Mouse (Mus musculus): ENCODE measurements around the gene Spout1.
"Not testable (repeated sequence)": the region's sequence is repeated elsewhere in the genome, so short reads cannot be mapped to it uniquely, and the experiment has no call there.

The Spout1 gene

DNA sequence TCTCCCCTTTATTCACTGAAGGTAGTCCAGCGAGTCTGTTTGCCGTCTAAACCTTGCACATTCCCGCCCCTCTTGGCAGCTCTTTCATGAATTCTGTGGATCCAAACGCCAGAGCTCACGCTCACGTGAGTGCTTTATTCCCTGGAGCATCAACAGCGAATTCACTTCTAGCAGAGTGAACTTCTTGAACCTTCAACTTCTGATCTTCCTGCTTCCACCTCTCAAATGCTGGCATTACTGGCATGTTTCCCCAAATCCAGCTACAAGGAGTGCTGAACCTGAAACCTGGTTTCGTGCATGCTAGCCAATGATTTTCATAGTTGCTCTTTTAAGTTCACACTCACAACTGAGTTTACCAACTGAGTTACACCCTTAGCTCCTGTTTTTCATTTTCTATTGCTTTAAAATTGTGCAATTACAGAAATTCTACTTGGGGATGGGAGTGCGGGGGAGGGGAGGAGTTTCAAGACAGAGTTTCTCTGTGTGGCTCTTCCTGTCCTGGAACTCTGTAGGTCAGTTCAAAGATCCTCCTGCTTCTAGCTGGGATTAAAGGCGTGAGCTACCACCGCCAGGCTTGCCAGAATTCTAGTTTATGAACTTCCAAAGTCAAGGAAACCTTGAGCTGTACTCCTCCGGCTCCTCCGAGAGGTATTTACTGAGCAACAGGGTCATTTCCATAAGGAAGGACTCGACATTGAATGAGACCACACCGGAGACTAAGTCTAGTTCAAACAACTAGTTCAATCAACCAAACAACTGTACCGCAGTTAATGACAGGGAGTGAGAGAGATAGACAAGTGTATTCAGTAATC, 45.3 kb downstream of the Spout1 start:
- in situ Hi-C loops (cut with MboI; ENCODE audit: low sequenced_read_pairs), result no loop called here

DNA sequence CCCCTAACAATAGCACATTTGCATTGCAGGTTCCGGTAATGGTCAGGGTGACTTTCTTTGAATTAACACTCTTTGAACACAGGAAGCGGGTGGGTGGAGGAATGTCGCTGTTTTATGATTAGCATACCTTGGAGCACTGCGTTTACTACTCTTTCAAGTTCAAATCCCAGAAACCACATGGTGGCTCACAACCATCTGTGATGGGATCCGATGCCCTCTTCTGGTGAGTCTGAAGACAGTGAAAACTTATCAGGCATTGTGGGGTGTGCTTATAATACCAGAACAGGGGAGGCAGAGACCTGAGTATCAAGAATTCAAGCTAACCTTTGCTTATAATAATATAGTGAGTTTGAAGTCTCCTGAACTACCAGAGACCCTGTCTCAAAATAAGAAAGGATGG, 47.0 kb downstream of the Spout1 start:
- in situ Hi-C loops (cut with MboI; ENCODE audit: low sequenced_read_pairs), result not testable (repeated sequence)

DNA sequence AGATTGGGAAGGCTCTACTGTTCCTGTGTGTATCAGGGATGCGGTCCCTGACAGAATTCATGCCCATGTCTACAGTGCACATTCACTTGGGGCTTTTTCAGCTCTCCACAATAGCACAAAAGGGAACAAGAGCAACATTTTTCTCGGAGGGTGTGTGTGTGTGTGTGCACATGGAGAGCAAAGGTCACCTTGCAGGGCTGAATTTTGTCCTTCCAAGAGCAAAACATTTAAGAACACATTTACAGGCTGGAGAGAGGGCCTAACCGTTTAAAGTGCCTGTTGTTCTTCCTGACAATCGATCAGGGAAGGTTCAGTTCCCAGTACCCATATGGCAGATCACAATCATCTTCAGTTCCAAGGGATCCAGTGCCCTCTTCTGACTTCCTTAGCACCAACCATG, 48.1 kb downstream of the Spout1 start:
- in situ Hi-C loops (cut with MboI; ENCODE audit: low sequenced_read_pairs), result no loop called here

DNA sequence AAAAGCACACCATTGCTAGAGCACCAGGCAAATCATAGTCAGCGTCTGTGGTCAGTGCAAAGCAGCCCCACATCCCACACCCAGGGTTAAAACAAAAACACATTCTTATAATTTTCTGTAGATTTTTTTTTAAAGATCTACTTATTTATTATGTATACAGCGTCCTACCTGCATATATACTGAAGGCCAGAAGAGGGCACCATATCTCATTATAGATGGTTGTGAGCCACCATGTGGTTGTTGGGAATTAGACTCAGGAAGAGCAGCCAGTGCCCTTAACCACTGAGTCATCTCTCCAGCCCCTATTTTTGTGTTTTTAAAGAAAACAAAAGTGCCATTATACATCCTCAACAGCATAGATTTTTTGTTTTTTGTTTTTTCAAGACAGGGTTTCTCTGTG, 49.5 kb downstream of the Spout1 start:
- in situ Hi-C loops (cut with MboI; ENCODE audit: low sequenced_read_pairs), result no loop called here

DNA sequence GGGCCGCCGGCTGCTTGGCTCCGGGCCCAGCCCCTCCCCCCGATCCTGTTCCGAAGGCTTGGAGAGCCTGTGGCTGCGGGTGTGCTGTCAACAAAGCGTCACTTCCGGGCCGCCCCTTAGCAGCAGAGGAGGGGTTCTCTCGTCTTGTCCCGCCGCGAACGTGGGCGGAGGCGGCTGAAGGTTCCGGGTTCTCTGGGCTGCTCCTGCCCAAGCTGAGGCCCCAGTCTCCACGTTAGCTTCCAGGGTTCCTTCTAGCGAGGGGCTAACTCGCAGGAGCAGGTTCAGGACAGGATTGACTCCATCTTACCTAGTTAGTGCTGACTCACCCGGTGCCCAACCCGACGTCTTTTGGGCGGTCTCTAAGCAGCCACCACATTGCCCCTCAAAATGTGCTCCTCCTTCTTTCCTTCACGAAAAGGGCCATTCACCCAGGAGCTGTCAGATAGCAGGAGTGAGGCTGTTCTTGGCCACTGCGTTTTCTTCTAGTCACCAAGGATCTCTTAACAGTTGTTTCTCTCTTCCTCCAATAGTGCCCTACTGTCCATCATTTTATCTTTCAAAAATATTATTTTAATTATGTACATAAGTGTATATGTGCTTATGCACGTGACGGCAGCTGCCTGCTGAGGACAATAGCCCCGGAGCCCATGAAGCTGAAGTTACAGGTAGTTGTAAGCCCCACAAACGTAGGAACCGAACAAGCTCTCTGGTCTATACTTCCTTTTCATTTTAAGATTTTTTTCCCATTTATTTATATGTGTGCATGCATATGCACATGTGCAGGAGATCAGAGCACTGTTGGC, 53.6 kb downstream of the Spout1 start, which contains the start of gene Zer1:
TSS of gene Zer1 (minus strand) at position 114 of the 803 bp plus-strand sequence.
- in situ Hi-C loops (cut with MboI; ENCODE audit: low sequenced_read_pairs), result no loop called here

DNA sequence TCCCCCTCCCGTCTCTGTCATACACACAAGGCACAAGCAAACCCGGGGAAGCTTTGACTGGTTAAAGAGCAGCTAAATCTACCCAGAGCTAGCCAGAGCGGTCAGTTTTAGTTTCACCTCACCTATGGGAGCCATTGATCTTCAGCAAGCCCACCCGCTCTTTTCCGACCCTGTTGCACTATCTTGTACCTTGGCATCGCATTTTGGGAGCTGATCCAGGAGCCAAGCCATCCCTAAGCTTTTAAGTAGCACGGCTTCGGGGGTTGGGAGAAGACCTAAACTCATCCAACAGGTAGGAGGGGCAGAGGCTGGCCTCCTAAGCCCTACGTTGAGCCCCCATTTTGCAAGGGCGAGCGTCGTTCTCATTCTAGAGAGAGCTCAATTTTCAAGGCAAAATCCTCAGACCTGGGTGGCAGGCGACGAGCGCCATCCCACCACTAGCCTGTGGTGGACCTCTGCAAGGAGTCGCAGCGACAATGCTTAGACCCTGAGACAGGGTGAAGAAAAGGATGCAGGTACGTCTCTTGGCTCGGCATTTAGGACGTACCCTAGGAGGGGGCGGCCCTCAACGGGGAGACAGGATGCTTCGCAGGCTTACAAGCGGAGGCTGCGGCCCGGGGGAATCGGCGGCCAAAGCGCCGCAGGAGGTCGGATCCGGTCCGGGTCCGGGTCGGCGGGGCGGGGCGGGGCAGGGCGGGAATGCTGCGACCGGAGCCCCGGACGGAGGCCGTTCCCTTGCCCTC, 54.4 kb downstream of the Spout1 start:
- in situ Hi-C loops (cut with MboI; ENCODE audit: low sequenced_read_pairs), result no loop called here

Data from CH12F3 (cell line).